Mouse (Mus musculus): ENCODE measurements around the gene Adcy7.
A peak's percentile ranks its signal among the peaks of the same experiment; 100 is the strongest.

Adcy7 gene

DNA sequence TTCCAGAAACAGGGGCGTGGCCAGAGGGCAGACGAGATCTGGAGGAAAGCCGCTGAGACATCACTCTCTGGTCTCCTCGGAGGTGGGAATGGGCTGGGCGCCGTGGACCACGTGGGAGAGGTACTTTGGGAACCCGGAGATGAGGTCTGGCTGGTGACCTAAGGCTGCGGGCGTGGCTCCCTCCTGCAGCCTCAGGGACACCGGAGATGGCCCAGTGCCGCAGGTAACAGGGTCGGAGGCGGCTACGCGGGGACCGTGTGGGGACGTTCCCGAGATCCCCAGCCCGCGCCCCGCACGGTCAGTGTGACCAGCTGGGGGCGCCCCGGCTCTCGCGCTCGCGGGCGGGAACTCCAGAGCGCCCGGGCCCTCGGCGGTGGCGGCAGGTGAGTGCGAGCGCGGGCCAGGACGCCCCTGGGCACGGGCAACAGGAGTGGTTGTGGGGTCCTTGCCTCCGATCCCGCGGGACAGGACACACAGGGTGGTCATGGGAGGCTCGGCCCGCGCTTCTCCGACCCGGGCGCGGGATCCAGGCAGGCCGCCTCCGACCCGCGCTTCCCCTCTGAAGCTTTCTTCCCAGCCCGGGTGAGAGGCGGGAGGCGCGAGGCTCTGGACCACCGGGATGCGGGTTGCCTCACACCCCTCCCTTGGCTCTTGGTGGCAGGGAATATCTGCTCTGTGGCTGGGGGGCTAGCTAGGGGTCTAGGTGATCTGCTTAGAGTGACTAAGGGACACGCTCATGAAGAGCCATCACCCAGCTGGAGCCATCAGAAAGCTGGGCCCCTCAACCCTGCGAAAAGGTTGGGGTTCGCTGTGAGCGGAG is at the start of gene Adcy7:
Gene Adcy7 (plus strand): TSS at position 173 of the 820 bp plus-strand sequence.
- DNase-seq (ENCODE audit: low spot score): peak; percentile 67

DNA sequence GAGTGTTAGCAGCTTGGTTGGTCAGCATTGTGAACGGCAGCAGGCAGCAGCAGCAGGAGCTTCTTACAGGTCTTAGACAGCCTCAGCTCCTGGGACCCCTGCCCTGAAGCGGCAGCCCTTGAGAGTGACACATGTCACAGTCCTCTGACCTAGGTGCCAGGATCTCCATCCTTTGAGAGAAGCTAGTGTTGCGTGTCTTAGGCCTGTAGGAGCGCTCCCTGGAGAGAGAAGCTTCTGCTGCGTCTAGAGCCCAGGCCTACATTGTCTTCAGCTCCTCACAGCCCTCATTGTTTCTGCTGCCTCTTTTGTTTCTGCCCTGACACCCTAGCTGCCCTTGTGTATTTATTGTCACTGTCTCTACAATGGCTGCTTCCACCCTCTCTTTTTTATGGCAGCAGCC is 46.8 kb upstream of the Adcy7 start:
- peak; percentile 67 for DNase-seq (ENCODE audit: low spot score)

DNA sequence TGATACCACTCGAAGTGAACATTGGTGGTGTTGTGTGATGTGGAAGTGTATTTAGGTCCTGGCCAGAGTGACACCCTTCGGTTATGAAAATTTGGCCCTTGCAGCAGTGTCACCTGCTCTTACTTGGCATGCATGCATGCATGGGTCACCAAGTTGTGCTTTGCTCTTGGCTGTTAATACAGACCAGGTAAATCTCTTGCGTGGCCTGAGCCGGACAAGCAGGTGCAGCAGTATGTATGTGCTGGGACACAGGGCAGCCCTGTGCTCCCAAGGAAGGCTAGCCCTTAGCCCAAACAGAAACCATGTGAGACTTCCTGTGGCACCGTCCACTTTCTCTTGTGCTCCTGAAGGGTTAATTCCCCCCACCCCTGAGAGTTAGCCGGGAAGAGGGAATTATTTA is 44.4 kb upstream of the Adcy7 start:
- DNase-seq (ENCODE audit: low spot score): peak; percentile 5

DNA sequence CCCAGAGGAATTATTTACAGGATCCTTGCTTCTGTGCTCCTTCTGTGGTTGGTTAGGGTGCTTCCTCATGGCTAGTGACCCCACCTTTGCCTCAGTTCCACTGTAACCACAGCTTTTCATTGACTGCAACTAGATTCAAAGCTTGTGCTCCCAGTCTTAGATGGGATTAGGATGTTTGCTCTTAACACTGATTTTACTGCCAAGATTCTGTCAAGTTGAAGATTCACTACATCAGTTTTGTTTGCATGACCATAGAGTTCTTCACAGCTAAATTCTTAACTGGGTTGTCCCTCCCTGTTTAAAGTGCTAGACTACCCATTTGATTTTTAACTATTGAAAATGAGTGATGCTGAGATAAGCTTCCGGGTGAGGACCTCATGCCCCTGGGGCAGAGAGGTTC is 43.9 kb upstream of the Adcy7 start:
- DNase-seq (ENCODE audit: low spot score): no peak

DNA sequence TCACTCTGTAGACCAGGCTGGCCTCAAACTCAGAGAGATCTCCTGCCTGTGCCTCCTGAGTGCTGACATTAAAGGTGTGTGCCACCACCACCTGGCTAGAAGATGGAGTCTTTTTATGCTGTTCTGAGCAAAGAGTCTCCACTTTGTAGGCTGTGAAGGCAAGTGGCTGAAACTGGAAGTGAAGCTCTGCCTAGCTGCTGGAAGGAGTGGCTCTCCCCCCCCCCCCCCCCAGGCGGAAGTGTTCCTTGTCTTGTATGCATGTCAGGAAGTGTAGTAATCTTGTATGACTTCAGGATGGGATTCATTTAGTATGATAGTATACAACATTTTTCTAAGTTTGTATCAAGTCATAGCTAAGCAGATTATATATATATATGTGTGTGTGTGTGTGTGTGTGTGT is 43.4 kb upstream of the Adcy7 start:
- no peak for DNase-seq (ENCODE audit: low spot score)

GRCm38 (mm10) chr8:88236666-88237065 is 35.5 kb upstream of the Adcy7 start:
- no peak for DNase-seq (ENCODE audit: low spot score)

GRCm38 (mm10) chr8:88237606-88238005 is 34.6 kb upstream of the Adcy7 start:
- no peak for DNase-seq (ENCODE audit: low spot score)

DNA sequence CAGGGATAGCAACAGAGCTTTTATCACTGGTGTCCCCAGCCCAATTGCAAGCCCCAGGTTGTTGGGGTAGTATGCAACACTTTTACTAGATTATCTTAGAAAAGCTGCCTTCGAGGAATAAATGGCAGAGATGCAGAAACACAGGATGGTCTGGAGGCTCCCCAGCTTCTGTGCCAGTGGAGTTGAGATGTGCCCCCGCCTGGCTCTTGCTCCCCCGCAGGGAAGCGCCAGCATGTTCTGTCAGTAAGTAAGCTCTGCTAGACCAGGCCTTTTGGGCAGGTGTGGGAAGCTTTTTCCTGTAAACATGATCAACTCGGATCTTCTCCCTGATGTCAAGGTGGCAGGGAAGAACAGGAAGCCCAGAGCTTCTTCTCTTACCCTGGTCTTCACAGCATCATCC is 32.9 kb upstream of the Adcy7 start:
- DNase-seq (ENCODE audit: low spot score): no peak

GRCm38 (mm10) chr8:88241871-88242270 is 30.3 kb upstream of the Adcy7 start:
- no peak for DNase-seq (ENCODE audit: low spot score)

GRCm38 (mm10) chr8:88244298-88244697 is 27.9 kb upstream of the Adcy7 start:
- DNase-seq (ENCODE audit: low spot score): peak; percentile 67

DNA sequence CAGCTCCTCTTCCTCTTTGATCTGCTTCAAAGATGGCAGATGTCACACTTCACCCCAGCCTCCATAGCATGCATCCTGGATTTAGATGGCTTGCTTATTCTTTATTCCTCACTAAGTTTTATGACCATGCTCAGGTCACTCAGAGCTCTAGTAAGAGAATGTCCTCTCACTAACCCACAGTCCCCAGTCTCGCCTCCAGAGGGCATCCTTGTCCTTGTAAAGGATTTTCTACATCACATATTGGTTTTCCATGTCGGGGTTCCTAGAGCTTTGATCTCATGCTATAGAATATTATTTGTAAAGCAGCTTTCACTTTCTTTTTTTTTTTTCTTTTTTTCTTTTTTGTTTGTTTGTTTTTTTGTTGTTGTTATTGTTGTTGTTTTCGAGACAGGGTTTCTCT is 19.4 kb upstream of the Adcy7 start:
- peak; percentile 72 for DNase-seq (ENCODE audit: low spot score)

- no peak for DNase-seq (ENCODE audit: low spot score)
Measured at GRCm38 (mm10) chr8:88254957-88255356, 17.2 kb upstream of the Adcy7 start.

- DNase-seq (ENCODE audit: low spot score): no peak
Measured at GRCm38 (mm10) chr8:88258024-88258423, 14.2 kb upstream of the Adcy7 start.

- no peak for DNase-seq (ENCODE audit: low spot score)
Measured at GRCm38 (mm10) chr8:88258544-88258943, 13.7 kb upstream of the Adcy7 start.

- no peak for DNase-seq (ENCODE audit: low spot score)
Measured at GRCm38 (mm10) chr8:88260466-88260980, 11.7 kb upstream of the Adcy7 start.

DNA sequence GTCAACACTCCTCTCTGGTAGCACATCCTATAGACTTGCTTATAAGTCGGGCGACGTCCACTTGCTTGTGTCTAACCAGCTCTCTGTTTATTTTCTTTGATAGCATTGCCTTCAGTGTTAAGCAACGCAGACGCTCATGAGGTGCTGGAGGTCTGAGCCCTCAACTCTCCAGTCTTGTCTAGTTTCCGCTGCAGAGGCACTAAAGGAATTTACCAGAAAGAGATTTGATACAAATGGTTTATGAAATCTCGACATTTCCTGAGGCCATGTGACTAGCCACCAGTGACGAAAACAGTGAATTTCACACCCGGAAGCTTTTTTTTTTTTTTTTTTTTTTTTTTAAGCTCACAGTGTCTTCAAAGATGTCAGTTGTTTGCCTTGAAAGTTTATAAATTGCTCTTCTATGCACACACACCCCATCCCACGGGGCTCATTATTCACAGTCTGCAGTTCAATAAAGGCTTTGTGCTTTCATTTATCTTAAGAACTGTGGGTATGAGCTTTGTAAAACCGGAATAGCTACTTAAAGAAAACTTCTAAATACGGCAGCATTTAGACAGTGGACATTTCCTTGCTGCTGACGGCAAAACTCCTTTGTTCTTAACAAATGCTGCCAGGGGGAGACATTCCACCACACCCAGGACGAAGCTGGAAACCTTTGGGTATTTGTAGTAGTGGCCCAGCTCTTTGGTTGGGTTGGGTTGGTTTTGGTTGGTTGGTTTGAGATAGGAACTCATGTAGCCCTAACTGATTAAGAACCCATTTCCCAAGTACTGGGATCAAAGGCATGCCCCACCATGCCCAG is 9.2 kb upstream of the Adcy7 start:
- no peak for DNase-seq (ENCODE audit: low spot score)

- peak; percentile 74 for DNase-seq (ENCODE audit: low spot score)
Measured at GRCm38 (mm10) chr8:88265511-88265910, 6.7 kb upstream of the Adcy7 start.

GRCm38 (mm10) chr8:88266170-88266800 is 5.9 kb upstream of the Adcy7 start:
- peak; percentile 89 for DNase-seq (ENCODE audit: low spot score)

DNA sequence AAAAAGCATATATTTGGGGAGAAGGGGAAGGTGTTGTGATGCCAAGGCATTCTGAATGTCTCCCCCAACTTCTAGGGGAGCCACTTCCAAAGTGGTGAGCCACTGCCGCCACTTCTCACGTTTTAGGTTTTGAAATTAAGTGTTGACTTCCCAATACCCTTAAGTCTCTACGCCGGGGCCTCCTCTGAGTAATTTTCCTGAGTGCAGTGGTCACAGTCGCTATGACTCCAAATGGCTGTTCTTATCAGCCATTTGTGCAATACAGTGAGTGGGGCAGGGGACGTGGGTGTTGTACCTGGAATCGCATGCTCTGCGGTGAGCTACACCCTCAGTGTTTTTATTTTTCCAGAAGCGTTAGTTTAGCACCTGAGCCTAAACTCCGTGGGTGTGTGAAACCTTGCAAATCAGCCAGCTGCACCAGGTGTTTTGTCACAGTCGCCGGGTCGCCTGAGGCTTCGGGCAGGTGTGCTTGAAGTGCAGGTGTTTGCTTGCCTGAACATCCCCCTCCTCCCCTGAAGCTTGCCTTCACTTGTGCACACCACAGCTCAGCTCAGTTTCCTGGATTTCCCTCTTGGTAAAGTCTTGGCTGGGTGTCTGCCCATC is 5.3 kb upstream of the Adcy7 start:
- no peak for DNase-seq (ENCODE audit: low spot score)

GRCm38 (mm10) chr8:88269107-88269875 is 2.9 kb upstream of the Adcy7 start:
- no peak for DNase-seq (ENCODE audit: low spot score)

DNA sequence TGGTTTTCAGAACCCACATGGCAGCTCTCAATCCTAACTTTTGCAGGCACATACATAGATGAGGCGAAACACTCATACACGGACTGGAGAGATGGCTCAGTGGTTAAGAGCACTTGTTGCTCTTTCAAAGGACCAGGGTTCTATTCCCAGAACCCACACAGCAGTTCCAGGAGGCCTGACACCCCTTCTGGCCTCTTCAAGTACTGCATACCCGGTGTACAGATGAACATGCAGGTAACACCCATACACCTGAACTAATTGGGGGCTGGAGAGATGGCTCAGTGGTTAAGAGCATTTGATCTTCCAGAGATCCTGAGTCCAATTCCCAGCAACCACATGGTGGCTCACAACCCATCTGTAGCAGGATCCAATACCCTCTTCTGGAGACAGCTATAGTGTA is 2.1 kb upstream of the Adcy7 start:
- no peak for DNase-seq (ENCODE audit: low spot score)
